Mouse (Mus musculus): ENCODE data around the gene Skiv2l.

GRCm38 (mm10) chr17:34899053-34899889 is 49.3 kb upstream of the Skiv2l start:
- TF ChIP-seq GATA1 (IDR thresholded peaks at IDR 0.05; ENCODE audit: low read length) (no peak), TAL1 (IDR thresholded peaks at IDR 0.05; ENCODE audit: low read length) (no peak)
